33 mouse cellular contexts compared by ENCODE assay signal in genomic region chr13:21226031-21226430, GRCm38 (mm10).
"Had no signal": no experiment of that assay in that cellular context is flagged by ENCODE, and none has a peak within 500 bp of the region (broad histone marks: within the 10 kb centered on the region; RNA-seq: fewer than 3 reads in every experiment).

No protein-coding gene starts in this region.

- H3K9me3 ChIP-seq: heart, embryonic 10.5 days; heart, embryonic 12.5 days; heart, embryonic 13.5 days; heart, embryonic 15.5 days; hindbrain, embryonic 10.5 days; hindbrain, embryonic 13.5 days; hindbrain, embryonic 15.5 days; intestine, embryonic 15.5 days; kidney, embryonic 15.5 days had no signal

- H3K27ac ChIP-seq: heart, embryonic 10.5 days; heart, embryonic 13.5 days; heart, embryonic 15.5 days; hindbrain, embryonic 10.5 days; hindbrain, embryonic 13.5 days; hindbrain, embryonic 14.5 days; hindbrain, embryonic 15.5 days; hindbrain, postnatal 0 days; intestine, embryonic 15.5 days; kidney, embryonic 15.5 days; kidney, postnatal 0 days; layer of hippocampus, adult 2 months; left cerebral cortex, adult 2 months had no signal

- ATAC-seq: hindbrain, embryonic 16.5 days; hindbrain, postnatal 0 days; inflammation-experienced regulatory T-cells, adult 6 months; intestine, embryonic 15.5 days; intestine, embryonic 16.5 days; intestine, postnatal 0 days had no signal

- DNase-seq: heart, postnatal 14 days; heart, postnatal 36 days; heart, postnatal 4 days; kidney, adult 11 months; kidney, adult 18-20 months; kidney, adult 2 months; kidney, adult 8-10 months; kidney, adult 9 months; kidney, postnatal 10 days; kidney, postnatal 14 days; kidney, postnatal 36 days; kidney, postnatal 4 days; layer of hippocampus, adult 9-11 months; layer of hippocampus, postnatal 36 days had no signal

- H3K4me1 ChIP-seq: intestine, embryonic 15.5 days had no signal

- H3K9ac ChIP-seq: heart, embryonic 12.5 days; heart, embryonic 13.5 days; heart, embryonic 15.5 days; hindbrain, embryonic 13.5 days; hindbrain, embryonic 14.5 days; hindbrain, embryonic 15.5 days; intestine, embryonic 15.5 days; kidney, embryonic 15.5 days had no signal

- H3K4me2 ChIP-seq: heart, embryonic 11.5 days; heart, embryonic 12.5 days; heart, embryonic 13.5 days; heart, embryonic 15.5 days; hindbrain, embryonic 13.5 days; hindbrain, embryonic 14.5 days; hindbrain, embryonic 15.5 days; intestine, embryonic 15.5 days; kidney, embryonic 15.5 days had no signal

- H3K27me3 ChIP-seq: heart, embryonic 12.5 days; heart, embryonic 13.5 days; heart, embryonic 15.5 days; hindbrain, embryonic 13.5 days; hindbrain, embryonic 15.5 days; intestine, embryonic 15.5 days; kidney, embryonic 15.5 days had no signal

- H3K4me3 ChIP-seq: heart, embryonic 10.5 days; heart, embryonic 12.5 days; heart, embryonic 13.5 days; heart, embryonic 15.5 days; hindbrain, embryonic 10.5 days; hindbrain, embryonic 13.5 days; hindbrain, embryonic 15.5 days; intestine, embryonic 15.5 days; kidney, embryonic 15.5 days; layer of hippocampus, adult 2 months; left cerebral cortex, adult 2 months had no signal

- H3K36me3 ChIP-seq: heart, embryonic 10.5 days; heart, embryonic 12.5 days; heart, embryonic 13.5 days; heart, embryonic 15.5 days; hindbrain, embryonic 10.5 days; hindbrain, embryonic 13.5 days; hindbrain, embryonic 15.5 days; intestine, embryonic 15.5 days; kidney, embryonic 15.5 days had no signal
